Mouse (Mus musculus): ENCODE measurements at regions not wholly inside any gene's neighbourhood (a gene's known extent, or its start where the extent isn't known, plus 50 kb on each side); places are given as distances from the start of the nearest gene placed in this dataset.

DNA sequence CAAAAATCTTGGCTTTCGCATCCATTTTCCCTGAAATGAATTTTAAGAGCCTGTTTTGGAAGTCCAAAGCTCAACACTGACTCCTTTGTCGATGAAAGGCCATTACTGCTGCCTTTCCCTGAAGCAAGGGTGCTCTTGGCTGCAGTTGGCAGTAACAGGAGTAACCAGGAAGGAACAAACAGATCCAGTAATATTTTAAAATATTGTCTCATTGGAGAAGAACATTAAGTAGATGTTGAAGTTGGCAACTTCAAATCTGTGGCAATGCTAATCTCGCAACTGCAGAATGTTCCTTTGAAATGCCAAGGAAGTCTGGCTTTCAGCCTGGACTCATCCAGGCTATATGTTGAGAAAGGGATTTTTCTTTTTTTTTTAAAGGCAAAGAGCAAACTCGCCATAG lies 154.3 kb upstream of the Lef1 start:
- TF ChIP-seq CTCF (IDR thresholded peaks at IDR 0.05; ENCODE audit: borderline replicate concordance, insufficient read depth, low read depth, low read length) (no peak), POLR2A (IDR thresholded peaks at IDR 0.05; ENCODE audit: borderline replicate concordance, insufficient read depth, low read length) (no peak)
